Mouse (Mus musculus) NIH3T3 (cell line): ENCODE measurements around the gene Chek2.

Source experiments
- DNase-seq: peaks from one replicate; pipeline ENCODE4 v3.0.0-alpha.2; 2012; ENCODE audit warnings: low read depth

Chek2 gene

DNA sequence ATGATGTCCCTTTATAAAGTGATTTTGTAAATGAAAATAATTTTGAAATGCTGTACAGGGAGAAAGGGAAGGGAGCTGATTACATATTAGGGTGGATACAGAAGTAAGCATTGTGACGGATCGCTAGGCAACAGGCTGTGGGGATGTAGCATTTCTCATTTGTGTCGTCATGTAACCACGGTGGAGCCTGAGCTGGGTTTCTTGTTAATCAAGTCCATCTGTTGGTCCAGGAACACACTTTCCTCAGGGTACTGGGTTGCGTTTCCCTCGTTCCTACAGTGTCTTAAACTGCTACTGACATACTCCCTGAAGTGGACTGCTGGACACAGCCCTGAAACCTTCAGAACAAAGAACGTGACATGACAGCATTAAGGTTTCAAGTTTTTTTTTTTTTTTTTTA, 58.4 kb downstream of the Chek2 start:
- DNase-seq: peak; percentile 89

DNA sequence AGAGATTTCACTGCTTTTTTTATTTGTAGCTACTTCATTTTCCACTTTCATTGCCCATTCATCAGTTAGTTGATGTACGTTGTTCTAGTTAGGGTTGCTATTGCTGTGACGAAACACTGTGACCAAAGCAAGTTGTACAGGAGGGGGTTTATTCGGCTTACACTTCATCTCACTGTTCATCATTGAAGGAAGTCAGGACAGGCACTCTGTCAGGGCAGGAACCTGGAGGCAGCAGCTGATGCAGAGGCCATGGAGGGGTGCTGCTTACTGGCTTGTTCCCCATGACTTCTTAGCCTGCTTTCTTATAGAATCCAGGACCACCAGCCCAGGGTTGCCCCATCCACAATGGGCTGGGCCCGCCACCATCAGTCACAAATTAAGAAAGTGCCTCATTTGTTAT, 59.0 kb downstream of the Chek2 start:
- DNase-seq: no peak

DNA sequence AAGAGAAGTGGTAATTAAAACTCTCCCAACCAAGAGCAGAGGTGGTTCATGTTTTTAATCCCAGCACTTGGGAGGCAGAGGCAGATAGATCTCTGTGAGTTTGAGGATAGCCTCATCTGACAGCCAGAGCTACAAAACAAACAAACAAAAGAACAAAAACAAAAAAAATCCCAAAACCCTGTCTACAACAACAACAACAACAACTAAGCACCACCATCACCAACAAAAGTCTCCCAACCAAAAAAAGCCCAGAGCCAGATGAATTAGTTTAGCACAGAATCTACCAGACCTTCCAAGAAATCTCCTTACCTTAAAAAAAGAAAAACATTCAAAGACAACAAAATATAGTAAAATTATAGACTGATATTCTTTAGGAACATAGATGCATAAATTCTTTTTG, 60.6 kb downstream of the Chek2 start:
- no peak for DNase-seq

DNA sequence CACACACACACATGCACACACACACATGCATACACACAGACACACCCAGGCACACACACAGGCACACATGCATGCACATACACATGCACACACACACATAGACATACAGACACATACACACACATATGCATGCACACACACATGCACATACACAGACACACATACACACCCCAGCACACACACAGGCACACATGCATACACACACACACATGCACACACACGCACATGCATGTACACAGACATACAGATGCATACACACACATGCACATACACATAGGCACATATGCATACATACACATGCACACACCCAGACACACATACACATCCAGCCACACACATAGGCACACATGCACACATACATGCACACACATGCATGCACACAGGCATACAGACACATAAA, 66.9 kb downstream of the Chek2 start:
- DNase-seq: no peak

DNA sequence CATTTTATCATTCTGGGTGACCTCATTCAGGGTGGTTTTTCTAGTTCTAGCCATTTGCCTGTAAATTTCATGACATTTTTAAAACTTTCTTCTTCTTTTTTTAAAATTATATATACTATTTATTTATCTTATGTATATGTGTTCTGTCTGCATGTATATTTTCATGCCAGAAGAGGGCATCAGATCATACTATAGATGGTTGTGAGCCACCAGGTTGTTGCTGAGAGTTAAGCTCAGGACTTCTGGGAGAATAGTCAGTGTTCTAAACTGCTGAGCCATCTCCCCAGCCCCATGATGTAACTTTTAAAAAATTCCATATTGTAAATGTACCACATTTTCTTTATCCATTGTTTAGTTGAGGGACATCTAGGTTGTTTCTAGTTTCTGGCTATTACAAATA, 69.1 kb downstream of the Chek2 start:
- DNase-seq: peak; percentile 29

DNA sequence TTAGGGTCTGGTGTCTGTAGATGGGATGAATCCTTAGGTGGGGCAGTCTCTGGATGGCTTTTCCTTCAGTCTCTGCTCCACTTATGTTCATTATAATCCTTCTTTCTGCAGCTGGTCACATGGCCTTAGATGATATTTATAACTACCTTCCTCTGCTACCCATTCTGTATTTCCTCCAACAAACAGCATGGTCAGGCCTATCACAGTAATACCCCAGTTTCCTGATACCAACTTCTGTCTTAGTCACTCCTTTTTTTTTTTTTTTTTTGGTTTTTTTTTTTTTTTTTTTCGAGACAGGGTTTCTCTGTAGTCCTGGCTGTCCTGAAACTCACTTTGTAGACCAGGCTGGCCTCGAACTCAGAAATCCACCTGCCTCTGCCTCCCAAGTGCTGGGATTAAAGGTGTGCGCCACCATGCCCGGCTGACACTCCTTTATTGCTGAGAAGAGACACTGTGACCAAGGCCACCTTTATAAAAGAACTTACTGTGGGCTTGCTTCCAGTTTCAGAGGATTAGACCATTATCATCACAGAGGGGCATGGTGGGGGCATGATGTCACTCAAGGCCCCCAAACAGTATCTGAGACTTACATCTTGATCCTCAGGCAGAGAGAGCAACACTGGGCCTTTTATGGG, 70.3 kb downstream of the Chek2 start:
- no peak for DNase-seq

DNA sequence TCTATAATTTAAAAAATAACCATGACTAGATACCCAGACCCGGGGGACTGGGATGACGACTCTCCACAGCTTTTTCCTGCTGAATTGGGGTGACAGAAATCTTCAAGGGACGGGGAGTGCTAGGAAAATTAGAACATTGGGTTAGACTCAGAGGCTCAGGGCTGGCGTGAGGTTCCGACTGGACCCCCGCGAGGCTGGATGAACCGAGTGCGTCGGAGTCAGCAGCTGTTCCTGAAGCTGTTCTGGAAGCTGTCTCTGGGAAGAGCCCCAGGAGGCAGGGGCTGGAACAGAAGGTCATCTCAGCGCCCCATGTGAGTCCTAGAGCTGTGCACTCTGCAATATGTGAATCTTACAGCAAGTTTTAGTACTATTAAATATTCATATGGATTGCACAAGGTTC, 75.1 kb downstream of the Chek2 start:
- no peak for DNase-seq

DNA sequence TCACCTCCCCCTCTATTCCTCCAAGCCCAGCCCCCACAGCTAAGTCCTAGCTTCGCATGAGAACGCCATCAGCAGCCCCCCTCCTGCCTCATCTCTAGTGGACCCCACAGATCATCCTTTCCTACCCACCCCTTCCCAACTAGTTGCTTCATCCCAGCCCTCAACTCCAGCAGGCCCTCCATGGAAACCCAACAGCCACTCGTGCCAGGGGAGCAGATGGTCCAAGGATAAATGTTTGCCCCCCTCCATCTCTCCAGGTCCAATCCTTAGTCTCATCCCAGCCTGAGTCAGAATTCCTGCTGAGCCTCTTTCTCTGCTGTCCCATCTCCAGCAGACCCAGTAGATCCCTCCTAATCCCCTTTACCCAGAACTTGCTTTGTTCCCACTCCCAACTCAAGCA, 76.5 kb downstream of the Chek2 start:
- no peak for DNase-seq

DNA sequence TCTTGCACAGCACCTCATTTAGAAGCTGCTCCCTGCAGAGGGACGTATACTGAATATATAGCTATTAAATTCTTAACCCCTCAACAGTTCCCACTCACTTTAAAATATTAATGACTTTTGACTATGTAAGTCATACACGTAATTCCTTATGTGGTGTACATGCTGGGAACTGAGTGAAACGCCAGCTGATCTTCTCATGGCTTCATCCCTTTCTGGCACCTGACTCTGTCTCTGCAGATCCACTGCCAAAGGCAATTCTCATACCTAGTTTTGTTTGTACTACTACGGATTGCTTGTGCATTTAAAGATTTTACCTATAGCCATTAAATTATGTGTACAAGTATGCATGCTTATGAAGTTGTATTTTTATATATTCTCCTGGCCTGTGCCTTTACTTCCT, 79.8 kb downstream of the Chek2 start:
- DNase-seq: no peak

DNA sequence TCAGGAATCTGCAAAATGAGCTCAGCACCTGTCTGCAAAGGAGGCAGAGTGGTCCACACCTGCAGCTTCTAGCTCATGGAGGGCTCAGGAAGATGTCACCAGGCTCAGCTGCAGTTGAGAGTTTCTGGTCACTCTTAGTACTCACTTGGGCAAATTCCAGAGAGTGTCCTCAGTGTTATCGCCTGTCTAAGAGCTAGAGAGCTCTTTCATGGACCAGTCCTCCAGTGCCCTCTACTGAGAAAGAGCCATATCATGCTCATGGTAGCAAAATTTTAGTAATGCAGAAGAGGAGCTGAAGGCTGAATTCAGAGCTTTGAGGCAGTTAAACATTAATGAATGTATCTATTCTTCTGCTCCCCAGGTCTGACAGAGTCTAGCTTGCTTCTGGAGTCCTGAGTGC, 83.6 kb downstream of the Chek2 start:
- DNase-seq: peak; percentile 60
